Mouse (Mus musculus) stomach, embryonic 15.5 days (tissue): ENCODE data around the gene Cldn4. TPM values are rescaled to one million over a fixed set of nuclear protein-coding genes. Genes with fewer than 3 reads are reported as not detected.

Experiments
- ATAC-seq: fragments of 200-750 bp; cut with Nextera tagmentation; 2 replicates; pipeline ENCODE4 v1.8.0; 2017; ENCODE audit warnings: low read depth, moderate number of reproducible peaks, moderate TSS enrichment; ENCODE audit not compliant: insufficient read depth, low FRiP score
- H3K27ac ChIP-seq: fragments of 300-500 bp; sonication (generic); 2 replicates; pipeline ENCODE4 v1.5.1; 2015; ENCODE audit warnings: mild to moderate bottlenecking, inconsistent platforms
- H3K27me3 ChIP-seq: fragments of 300-500 bp; sonication (generic); replicated peaks from 2 replicates; pipeline ENCODE4 v1.6.1; 2015; ENCODE audit warnings: inconsistent platforms
- H3K36me3 ChIP-seq: fragments of 300-500 bp; sonication (generic); 2 replicates; pipeline ENCODE4 v1.6.1; 2015; ENCODE audit warnings: inconsistent platforms
- H3K4me1 ChIP-seq: fragments of 300-500 bp; sonication (generic); 2 replicates; pipeline ENCODE4 v1.6.1; 2015; ENCODE audit warnings: inconsistent platforms
- H3K4me2 ChIP-seq: fragments of 300-500 bp; sonication (generic); 2 replicates; pipeline ENCODE4 v1.6.1; 2015; ENCODE audit warnings: mild to moderate bottlenecking, inconsistent platforms
- H3K4me3 ChIP-seq: fragments of 300-500 bp; sonication (generic); replicated peaks from 2 replicates; pipeline ENCODE4 v1.5.1; 2015; ENCODE audit warnings: inconsistent platforms
- H3K9ac ChIP-seq: fragments of 300-500 bp; sonication (generic); 2 replicates; pipeline ENCODE4 v1.6.1; 2015; ENCODE audit warnings: inconsistent platforms
- H3K9me3 ChIP-seq: fragments of 300-500 bp; sonication (generic); 2 replicates; pipeline ENCODE4 v1.6.1; 2016; ENCODE audit warnings: inconsistent platforms
- WGBS: fragments of 180-500 bp; shearing (Covaris S2); methylation state at CpG from one replicate; pipeline ENCODE4 v1.1.7; 2015; 5-methylcytosine and 5-hydroxymethylcytosine counted together
- polyA plus RNA-seq: library from polyadenylated mRNA; unstranded; fragments of >200 nt; fragmentation: Nextera tagmentation; extraction: Ambion mirVana; gene quantifications from 2 replicates; pipeline ENCODE4 v1.2.1, GENCODE M21; 2015

The Cldn4 gene
- polyA plus RNA-seq, 1 experiment from 2014 or later = 58.6 TPM

DNA sequence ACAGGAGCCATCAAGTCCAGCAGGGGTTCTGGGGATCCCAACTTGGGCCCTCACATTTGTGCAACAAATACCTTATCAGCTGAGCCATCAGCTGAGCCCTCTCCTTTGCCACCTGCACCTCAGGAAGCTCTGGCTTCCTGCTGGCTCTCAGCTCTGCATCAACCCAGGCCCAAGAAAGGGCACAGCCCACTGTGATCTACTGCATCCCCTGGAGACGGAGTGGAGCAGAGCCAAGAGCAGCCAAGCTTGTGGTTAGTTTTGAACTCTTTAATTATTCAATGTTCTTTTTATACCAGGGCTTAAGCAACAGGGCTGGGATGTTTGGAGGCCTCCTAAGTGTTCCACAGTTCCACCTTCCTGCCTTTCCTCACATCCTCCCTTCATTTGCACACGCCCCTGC lies 13.7 kb upstream of the Cldn4 start:
- no peak overlapping the region for H3K27ac ChIP-seq
- H3K36me3 ChIP-seq = no peaks in the 10 kb centered on the region
- H3K4me2 ChIP-seq = no peak overlapping the region
- H3K4me1 ChIP-seq = peaks cover 5% of the 10 kb centered on the region; the same call in 1 of the 2 replicates
- H3K9me3 ChIP-seq = no peaks in the 10 kb centered on the region
- ATAC-seq = no peak
- WGBS = 55% methylated on average over 2 of the region's 2 CpGs
- H3K27me3 ChIP-seq = no peaks in the 10 kb centered on the region
- H3K4me3 ChIP-seq = no peak overlapping the region
- no peak overlapping the region for H3K9ac ChIP-seq

DNA sequence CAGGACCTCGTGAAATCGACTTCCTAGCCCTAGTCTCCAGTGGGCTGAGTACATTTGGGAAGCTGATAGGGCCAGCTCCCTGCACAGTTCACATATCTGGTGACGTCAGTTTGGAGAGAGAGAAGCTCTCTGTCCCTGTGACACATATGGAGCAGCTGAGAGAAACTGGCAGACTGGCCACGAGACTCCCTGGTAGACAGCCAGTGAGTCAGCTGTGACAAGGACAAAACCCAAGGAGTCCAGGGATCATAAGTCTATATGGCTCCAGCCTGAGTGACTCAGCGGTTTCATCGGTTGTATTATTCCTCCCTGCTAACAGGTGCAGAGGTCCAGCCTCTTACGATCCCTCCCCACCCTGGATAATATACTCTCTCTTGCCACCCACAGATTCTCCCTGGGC lies 12.4 kb upstream of the Cldn4 start:
- no peak overlapping the region for H3K27ac ChIP-seq
- peak; percentile 67 for ATAC-seq
- H3K4me2 ChIP-seq = no peak overlapping the region

DNA sequence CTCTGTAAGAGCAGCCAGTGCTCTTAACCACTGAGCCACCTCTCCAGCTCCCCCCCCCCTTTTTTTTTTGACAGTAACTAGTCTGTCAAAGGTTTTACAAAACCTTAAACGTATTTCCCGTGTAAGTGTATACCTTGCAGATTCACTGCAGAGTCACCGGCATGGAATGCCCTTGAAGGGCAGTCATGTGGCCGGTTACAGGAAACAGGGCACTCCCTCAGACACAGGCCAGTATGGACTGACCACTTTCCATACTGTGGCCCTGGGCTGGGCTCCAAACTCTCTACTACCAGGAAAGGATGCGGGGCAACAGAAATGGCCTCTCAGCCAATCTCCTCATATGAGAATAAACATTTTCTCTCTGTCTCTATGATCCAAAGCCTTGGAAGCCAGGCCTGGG lies 8.8 kb upstream of the Cldn4 start:
- no peak overlapping the region for H3K4me3 ChIP-seq
- H3K9ac ChIP-seq = no peak overlapping the region
- H3K36me3 ChIP-seq = no peaks in the 10 kb centered on the region
- H3K4me1 ChIP-seq = peaks cover 9% of the 10 kb centered on the region
- ATAC-seq = no peak
- H3K4me2 ChIP-seq = no peak overlapping the region
- WGBS = 64% methylated on average over 5 of the region's 5 CpGs
- H3K27me3 ChIP-seq = no peaks in the 10 kb centered on the region
- no peaks in the 10 kb centered on the region for H3K9me3 ChIP-seq
- no peak overlapping the region for H3K27ac ChIP-seq

More for the DNA sequence above, 12.4 kb upstream of the Cldn4 start:
- H3K27me3 ChIP-seq = no peaks in the 10 kb centered on the region
- no peak overlapping the region for H3K4me3 ChIP-seq
- H3K9ac ChIP-seq = no peak overlapping the region
- H3K4me1 ChIP-seq = peaks cover 5% of the 10 kb centered on the region; the same call in 1 of the 2 replicates
- H3K9me3 ChIP-seq = no peaks in the 10 kb centered on the region
- 62% methylated on average over 7 of the region's 7 CpGs for WGBS
- no peaks in the 10 kb centered on the region for H3K36me3 ChIP-seq

DNA sequence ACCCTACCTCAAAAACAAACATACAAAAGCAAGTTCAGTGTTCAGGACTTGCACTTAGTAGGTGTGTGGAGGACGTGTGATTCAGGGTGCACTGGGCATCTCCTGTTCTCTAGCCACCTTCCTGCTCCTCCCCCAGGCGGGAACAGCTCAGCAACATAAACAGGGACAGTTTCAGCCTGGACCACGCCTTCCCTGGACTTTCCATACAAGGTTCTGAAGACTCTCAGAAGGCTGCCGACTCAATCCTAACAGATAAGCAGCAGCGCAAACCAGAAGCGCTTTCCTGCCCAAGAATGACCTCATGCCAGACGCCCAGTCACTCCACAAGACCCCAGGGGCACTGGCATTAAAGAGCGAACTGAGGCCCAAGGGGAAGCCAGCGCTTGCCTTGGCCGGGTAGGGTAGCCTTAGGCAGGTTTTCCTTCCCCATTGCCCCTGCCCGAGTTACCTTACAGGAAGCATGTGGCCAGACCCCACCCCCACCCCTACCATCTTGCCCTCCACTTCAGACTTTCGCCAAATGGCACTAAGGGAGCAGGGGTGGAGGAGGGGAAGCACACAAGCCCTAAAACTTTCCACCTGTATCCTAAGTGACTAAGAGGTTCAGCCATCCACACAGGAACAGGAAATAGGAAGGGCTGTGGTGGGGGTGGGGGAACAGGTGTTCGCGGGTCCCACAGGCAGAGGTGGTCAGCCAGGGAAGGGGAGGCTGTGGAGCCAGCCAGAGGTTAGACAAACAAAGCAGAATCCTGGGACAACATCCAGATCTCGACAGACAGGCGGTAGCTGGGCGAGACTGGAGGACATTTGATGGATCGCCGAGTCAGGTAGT lies 4.5 kb upstream of the Cldn4 start:
- H3K27ac ChIP-seq = peak overlapping the region; percentile 81
- 0 out of 2 replicates have a peak overlapping the region, but pooled peaks have one; percentile 1 for H3K4me3 ChIP-seq
- peak; percentile 32; the same call in 1 of the 2 replicates for ATAC-seq
- peak overlapping the region; percentile 47 for H3K4me2 ChIP-seq
- H3K9me3 ChIP-seq = no peaks in the 10 kb centered on the region
- H3K9ac ChIP-seq = no peak overlapping the region
- H3K36me3 ChIP-seq = no peaks in the 10 kb centered on the region
- H3K27me3 ChIP-seq = 0 out of 2 replicates have a peak, but pooled peaks cover 7% of the 10 kb centered on the region
- peaks cover 17% of the 10 kb centered on the region for H3K4me1 ChIP-seq
- WGBS = 6% methylated on average over 19 of the region's 19 CpGs

DNA sequence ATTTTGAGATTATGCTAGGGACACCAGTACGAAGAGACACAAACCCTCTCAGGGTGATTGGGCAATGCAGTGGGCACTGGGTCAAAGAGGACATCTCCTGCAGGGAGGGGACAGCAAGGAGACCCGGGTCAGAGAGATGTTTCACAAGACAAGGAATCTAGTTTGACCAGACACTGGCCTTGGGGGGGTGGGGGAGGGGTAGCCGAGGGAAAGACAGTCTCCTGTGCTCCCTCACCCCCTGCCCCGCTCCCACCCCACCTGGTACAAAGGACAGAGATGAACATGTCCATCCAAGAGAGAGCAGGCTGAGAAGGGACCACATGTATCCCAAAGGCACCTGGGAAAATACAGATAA lies 1.3 kb upstream of the Cldn4 start:
- H3K9ac ChIP-seq = no peak overlapping the region
- no peak overlapping the region for H3K4me3 ChIP-seq
- H3K36me3 ChIP-seq = no peaks in the 10 kb centered on the region
- 53% methylated on average over 4 of the region's 4 CpGs for WGBS
- 0 out of 2 replicates have a peak, but pooled peaks cover 12% of the 10 kb centered on the region for H3K27me3 ChIP-seq
- H3K27ac ChIP-seq = peak overlapping the region; percentile 85; the same call in 1 of the 2 replicates
- no peaks in the 10 kb centered on the region for H3K9me3 ChIP-seq
- peaks cover 17% of the 10 kb centered on the region for H3K4me1 ChIP-seq
- no peak overlapping the region for H3K4me2 ChIP-seq
- no peak for ATAC-seq

DNA sequence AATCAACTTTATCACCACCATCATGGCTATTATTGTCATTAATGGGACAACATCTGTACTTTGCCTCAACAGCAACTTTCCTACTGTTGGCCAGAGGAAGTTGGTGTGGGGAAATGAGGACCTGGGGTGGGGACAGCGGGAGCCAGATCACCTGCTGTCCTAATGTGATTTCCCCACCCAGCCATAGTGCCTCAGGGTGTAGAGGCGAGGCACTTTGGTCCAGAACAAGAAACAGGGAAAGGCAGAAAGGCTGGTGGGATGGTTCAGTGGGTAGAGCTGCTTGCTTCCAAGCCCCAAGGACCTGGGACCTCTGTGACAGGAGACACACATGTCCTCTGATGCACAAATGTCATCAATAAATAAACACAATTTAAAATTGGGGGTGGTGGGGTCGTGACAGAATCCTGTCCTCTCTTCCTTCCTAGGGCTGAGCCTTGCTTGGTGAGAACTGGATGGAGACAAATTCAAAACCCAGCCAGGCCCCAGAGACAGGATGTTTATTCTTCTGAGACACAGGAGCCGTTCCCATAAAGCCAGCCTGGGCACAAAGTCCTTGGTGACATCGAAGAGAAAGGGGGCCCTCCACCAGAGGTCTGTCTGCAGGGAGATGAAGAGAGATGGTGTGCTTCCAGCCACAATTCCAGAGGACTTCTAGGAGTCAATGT lies 818 bp upstream of the Cldn4 start:
- H3K4me3 ChIP-seq = no peak overlapping the region
- H3K27ac ChIP-seq = peak overlapping the region; percentile 85
- ATAC-seq = no peak
- H3K9me3 ChIP-seq = no peaks in the 10 kb centered on the region
- H3K4me1 ChIP-seq = peaks cover 17% of the 10 kb centered on the region
- no peaks in the 10 kb centered on the region for H3K36me3 ChIP-seq
- 0 out of 2 replicates have a peak, but pooled peaks cover 12% of the 10 kb centered on the region for H3K27me3 ChIP-seq
- peak overlapping the region; percentile 43 for H3K4me2 ChIP-seq
- WGBS = 38% methylated on average over 5 of the region's 5 CpGs
- no peak overlapping the region for H3K9ac ChIP-seq

DNA sequence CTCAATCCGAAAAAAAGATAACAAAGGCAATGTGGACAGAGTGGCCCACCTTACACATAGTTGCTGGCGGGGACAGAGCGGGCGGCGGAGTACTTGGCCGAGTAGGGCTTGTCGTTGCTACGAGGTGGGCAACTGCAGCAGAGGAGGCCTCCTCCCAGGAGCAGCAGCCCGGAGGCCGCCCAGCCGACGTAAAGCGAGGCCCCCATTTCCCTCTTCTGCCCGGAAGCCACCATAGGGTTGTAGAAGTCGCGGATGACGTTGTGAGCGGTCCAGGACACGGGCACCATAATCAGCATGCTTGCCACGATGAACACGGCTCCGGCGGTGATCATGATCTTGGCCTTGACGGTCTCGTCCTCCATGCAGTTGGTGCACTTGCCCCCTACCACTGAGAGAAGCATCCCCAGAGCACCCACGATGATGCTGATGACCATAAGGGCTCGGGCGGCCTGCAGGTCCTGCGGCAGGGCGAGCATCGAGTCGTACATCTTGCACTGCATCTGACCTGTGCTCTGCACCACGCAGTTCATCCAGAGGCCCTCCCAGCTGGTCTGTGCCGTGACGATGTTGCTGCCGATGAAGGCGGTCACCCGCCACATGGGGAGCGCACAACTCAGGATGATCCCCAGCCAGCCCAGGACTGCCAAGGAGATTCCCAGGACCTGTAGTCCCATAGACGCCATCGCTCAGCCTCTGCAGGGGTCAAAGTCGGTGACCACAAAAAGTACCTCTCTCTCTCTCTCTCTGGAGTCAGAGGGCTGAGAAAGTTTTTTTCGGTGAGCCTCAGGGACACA lies 474 bp downstream of the Cldn4 start:
- peaks cover 17% of the 10 kb centered on the region for H3K4me1 ChIP-seq
- H3K9me3 ChIP-seq = no peaks in the 10 kb centered on the region
- peak overlapping the region; percentile 85 for H3K27ac ChIP-seq
- peak overlapping the region; percentile 46 for H3K4me3 ChIP-seq
- peak overlapping the region; percentile 43 for H3K4me2 ChIP-seq
- H3K27me3 ChIP-seq = 0 out of 2 replicates have a peak, but pooled peaks cover 12% of the 10 kb centered on the region
- no peaks in the 10 kb centered on the region for H3K36me3 ChIP-seq
- 0 out of 2 replicates have a peak, but pooled peaks have one; percentile 3 for ATAC-seq
- H3K9ac ChIP-seq = peak overlapping the region; percentile 44
- whole genome bisulfite sequencing = 24% methylated on average over 43 of the region's 43 CpGs

DNA sequence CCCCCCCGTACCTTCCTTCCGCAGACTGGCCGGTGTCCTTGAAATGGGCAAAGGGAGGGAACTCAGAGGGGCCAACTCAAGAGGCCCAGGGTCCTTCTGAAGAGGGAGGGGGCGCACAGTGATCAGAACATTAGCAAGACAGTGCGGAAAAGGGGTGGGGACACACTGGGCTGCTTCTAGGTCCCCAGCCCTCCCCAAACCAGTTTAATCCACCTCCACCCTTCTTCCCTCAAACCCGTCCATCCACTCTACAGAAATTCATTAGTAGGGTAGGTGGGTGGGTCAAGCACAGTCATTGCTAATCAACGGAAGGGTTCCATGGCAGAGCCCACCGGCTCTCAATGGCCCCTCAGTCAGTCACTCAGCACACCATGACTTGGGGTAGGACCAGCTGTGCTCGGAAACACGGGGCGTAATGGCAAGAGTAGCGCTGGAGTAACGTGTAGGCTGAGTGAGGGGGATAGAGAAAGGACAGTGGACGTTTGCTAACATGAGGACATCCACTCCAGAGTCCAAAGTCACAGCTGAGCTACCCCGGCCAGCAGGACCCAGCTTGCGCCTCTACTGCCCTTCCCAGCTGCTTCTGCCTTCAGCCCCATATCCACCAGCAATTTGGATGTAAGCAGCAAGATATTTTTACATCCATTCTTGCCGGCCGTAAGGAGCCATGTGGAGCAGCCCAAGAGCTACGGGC lies 1.3 kb downstream of the Cldn4 start:
- Histone ChIP-seq H3K4me1 (peaks cover 12% of the 10 kb centered on the region), H3K9ac (peak overlapping the region; percentile 44; the same call in 1 of the 2 replicates), H3K4me3 (peak overlapping the region; percentile 46), H3K9me3 (no peaks in the 10 kb centered on the region), H3K4me2 (peak overlapping the region; percentile 43), H3K36me3 (no peaks in the 10 kb centered on the region), H3K27ac (peak overlapping the region; percentile 85), H3K27me3 (0 out of 2 replicates have a peak, but pooled peaks cover 12% of the 10 kb centered on the region)
- no peak for ATAC-seq
- 39% methylated on average over 18 of the region's 19 CpGs for WGBS

DNA sequence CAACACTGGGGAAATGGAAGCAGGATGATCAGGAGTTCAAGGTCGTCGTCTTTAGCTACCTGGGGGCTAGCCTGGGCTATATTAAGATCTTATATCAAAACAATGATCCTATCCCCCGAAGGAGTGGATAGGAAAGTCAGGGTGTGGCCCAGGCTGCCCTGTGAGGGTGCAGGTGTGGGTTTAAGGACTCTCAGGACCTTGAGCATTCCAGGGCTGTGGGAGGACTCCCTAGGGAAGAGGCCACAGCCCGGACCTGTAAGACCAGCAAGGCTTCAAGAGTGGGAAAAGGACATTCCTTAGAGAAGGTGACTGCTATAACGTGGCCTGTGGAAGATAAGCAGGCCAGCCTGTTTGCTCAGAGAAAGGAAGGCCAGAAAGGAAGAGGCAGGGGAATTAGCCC lies 2.6 kb downstream of the Cldn4 start:
- WGBS = 61% methylated on average over 5 of the region's 5 CpGs
- ATAC-seq = no peak
- no peak overlapping the region for H3K9ac ChIP-seq
- H3K4me1 ChIP-seq = peaks cover 12% of the 10 kb centered on the region
- peak overlapping the region; percentile 43 for H3K4me2 ChIP-seq
- H3K27ac ChIP-seq = peak overlapping the region; percentile 31; the same call in 1 of the 2 replicates
- H3K9me3 ChIP-seq = no peaks in the 10 kb centered on the region
- no peak overlapping the region; the same call in 1 of the 2 replicates for H3K4me3 ChIP-seq
- H3K36me3 ChIP-seq = no peaks in the 10 kb centered on the region
- 0 out of 2 replicates have a peak, but pooled peaks cover 12% of the 10 kb centered on the region for H3K27me3 ChIP-seq

DNA sequence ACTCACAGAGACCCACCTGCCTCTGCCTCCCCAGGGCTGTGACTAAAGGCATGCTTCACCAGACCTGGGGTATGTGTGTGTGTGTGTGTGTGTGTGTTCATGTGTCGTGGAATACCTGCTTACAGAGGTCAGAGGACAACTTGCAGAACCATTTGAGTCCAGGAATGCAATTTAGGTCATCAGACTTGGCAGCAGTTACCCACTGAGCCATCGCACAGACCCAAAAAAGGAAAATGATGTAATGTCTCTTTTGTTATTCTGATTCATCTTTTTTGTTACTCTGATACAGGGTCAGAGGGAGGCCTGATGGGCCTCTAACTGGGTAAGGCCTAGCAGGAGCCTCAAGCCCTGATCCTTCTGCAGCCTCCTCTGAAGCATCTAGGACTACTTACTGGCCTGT lies 4.0 kb downstream of the Cldn4 start:
- H3K27ac ChIP-seq = no peak overlapping the region
- no peak overlapping the region for H3K4me2 ChIP-seq
- H3K9me3 ChIP-seq = no peaks in the 10 kb centered on the region
- no peak overlapping the region for H3K9ac ChIP-seq
- H3K27me3 ChIP-seq = 0 out of 2 replicates have a peak, but pooled peaks cover 12% of the 10 kb centered on the region
- no peak overlapping the region for H3K4me3 ChIP-seq
- peaks cover 12% of the 10 kb centered on the region for H3K4me1 ChIP-seq
- no peaks in the 10 kb centered on the region for H3K36me3 ChIP-seq
- ATAC-seq = no peak
- 72% methylated on average over 2 of the region's 2 CpGs for WGBS
